Mouse (Mus musculus) midbrain, embryonic 12.5 days (tissue): ENCODE data around the gene Akap7. TPM values are rescaled to one million over a fixed set of nuclear protein-coding genes. Genes with fewer than 3 reads are reported as not detected.

Source experiments
- ATAC-seq: fragments of 200-750 bp; cut with Nextera tagmentation; 2 replicates; pipeline ENCODE4 v1.8.0; 2017; ENCODE audit warnings: low read depth, moderate TSS enrichment, moderate library complexity; ENCODE audit not compliant: low FRiP score
- H3K27ac ChIP-seq: fragments of 300-500 bp; sonication (generic); replicated peaks from 2 replicates; pipeline ENCODE4 v1.5.1; 2016; ENCODE audit warnings: mild to moderate bottlenecking
- H3K27me3 ChIP-seq: fragments of 300-500 bp; sonication (generic); 2 replicates; pipeline ENCODE4 v1.6.1; 2016; ENCODE audit warnings: mild to moderate bottlenecking
- H3K36me3 ChIP-seq: fragments of 300-500 bp; sonication (generic); 2 replicates; pipeline ENCODE4 v1.6.1; 2016
- H3K4me1 ChIP-seq: fragments of 300-500 bp; sonication (generic); 2 replicates; pipeline ENCODE4 v1.6.1; 2016
- H3K4me2 ChIP-seq: fragments of 300-500 bp; sonication (generic); replicated peaks from 2 replicates; pipeline ENCODE4 v1.6.1; 2016; ENCODE audit warnings: mild to moderate bottlenecking, moderate library complexity
- H3K4me3 ChIP-seq: fragments of 300-500 bp; sonication (generic); 2 replicates; pipeline ENCODE4 v1.5.1; 2016; ENCODE audit warnings: mild to moderate bottlenecking
- H3K9ac ChIP-seq: fragments of 300-500 bp; sonication (generic); replicated peaks from 2 replicates; pipeline ENCODE4 v1.6.1; 2016; ENCODE audit warnings: mild to moderate bottlenecking, moderate library complexity
- H3K9me3 ChIP-seq: fragments of 300-500 bp; sonication (generic); 2 replicates; pipeline ENCODE4 v1.6.1; 2016; ENCODE audit warnings: mild to moderate bottlenecking
- WGBS: fragments of 180-500 bp; shearing (Covaris S2); methylation state at CpG from one replicate; pipeline ENCODE4 v1.1.7; 2016; 5-methylcytosine and 5-hydroxymethylcytosine counted together
- polyA plus RNA-seq: library from polyadenylated mRNA; unstranded; fragments of >200 nt; fragmentation: Nextera tagmentation; extraction: Ambion mirVana; gene quantifications from 2 replicates; pipeline ENCODE4 v1.2.1, GENCODE M21; 2016

The Akap7 gene
- polyA plus RNA-seq: 22.0 and 23.0 TPM in 2 replicates

DNA sequence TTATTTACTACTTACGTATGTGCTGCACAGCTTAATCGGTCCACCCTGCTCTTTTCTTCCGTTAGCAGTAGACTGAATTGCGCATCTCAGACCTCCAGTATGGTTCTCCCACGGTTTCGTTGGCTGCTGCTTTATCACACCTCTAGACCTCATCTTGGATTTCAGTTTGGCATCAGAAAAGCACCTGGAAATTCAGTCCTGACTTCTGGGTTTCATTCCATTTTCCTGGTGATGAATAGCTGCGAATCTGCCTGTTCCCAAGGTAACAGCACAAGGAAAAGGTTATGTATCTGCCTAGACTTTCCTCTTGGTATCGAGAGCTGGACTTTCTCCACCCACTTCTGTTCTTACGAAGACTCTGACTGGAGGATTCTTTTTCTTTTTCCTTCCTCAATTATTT lies at the start of gene Akap7:
Gene Akap7, minus strand, starts transcription at position 101 of the 400 bp plus-strand sequence.
- ATAC-seq: no peak
- H3K27ac ChIP-seq: no peak within 1 kb of the TSS

DNA sequence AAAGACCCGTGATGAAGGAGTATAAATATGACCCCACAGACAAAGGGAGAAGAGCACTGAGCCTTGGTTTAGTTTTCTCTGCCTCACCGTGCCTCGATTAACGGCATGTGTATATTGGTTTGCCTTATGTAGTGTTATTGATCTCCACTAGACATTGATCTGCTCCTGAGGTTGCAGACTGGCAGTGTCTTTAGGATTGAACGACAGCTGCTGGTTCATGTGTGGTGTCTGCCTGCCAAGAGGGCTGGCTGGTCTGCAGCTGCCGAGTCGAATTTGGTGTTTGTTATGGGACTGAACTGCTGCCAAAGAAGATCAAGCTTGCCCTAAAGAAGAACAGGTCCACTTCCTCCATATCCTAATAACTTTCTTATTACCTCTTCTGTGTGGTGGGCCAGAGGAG lies 46.7 kb upstream of the Akap7 start:
- no peak overlapping the region for H3K4me2 ChIP-seq
- H3K27ac ChIP-seq: no peak overlapping the region
- 93% methylated on average over 7 of the region's 7 CpGs for WGBS
- no peak overlapping the region for H3K4me3 ChIP-seq
- no peaks in the 10 kb centered on the region for H3K9me3 ChIP-seq
- no peaks in the 10 kb centered on the region for H3K4me1 ChIP-seq
- no peak overlapping the region for H3K9ac ChIP-seq
- no peak for ATAC-seq
- no peaks in the 10 kb centered on the region for H3K36me3 ChIP-seq
- no peaks in the 10 kb centered on the region for H3K27me3 ChIP-seq

More for the DNA sequence above, at the start of gene Akap7:
- H3K4me1 ChIP-seq: peaks cover 7% of the 10 kb centered on the region; the same call in 1 of the 2 replicates
- WGBS: 93% methylated on average over 9 of the region's 9 CpGs
- H3K4me3 ChIP-seq: no peak within 1 kb of the TSS
- H3K36me3 ChIP-seq: no peaks in the 10 kb centered on the region
- no peaks in the 10 kb centered on the region for H3K27me3 ChIP-seq
- H3K9ac ChIP-seq: no peak within 1 kb of the TSS
- H3K4me2 ChIP-seq: no peak within 1 kb of the TSS
- H3K9me3 ChIP-seq: no peaks in the 10 kb centered on the region

DNA sequence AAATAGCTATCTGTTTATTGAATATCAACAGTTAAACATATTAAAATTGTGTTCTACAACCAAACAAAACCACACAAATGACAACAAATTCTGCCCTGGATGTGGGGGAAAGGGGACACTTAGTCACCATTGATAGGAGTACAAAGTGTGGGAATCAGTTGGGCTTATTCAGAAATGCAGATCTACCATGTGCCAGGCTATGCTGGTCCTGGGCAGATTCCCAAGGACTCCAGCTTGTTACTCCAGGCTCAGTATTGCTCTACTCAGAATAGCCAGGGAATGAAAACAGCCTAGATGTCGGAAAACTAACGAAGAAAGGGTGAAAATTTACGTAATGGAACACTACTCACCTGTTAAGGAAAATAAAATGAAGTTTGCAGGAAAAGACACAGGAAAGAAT lies 46.3 kb upstream of the Akap7 start:
- Histone ChIP-seq H3K4me3 (no peak overlapping the region), H3K9ac (no peak overlapping the region), H3K4me2 (no peak overlapping the region), H3K9me3 (no peaks in the 10 kb centered on the region), H3K27me3 (no peaks in the 10 kb centered on the region), H3K4me1 (no peaks in the 10 kb centered on the region), H3K36me3 (no peaks in the 10 kb centered on the region), H3K27ac (no peak overlapping the region)
- WGBS: 91% methylated on average over 3 of the region's 3 CpGs
- no peak for ATAC-seq

DNA sequence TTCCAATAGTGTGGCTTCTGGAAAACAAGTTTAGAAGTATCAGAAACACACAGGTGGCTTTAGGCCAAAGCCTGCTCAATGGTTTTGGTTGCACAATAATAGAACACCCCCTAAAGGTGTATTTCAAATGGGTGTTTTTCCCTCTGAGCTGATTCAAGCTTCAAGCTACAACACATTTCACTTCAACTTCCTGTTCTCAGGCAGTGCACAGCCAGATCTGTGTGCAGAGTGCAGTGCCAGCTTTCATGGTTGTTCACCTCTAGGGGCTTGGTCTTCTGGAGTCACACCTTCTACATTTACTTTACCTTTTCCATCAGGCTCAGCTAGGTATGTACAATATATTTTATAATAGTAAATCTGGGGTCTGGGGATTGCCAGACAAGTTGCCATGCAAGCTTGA lies 35.1 kb upstream of the Akap7 start:
- H3K36me3 ChIP-seq: no peaks in the 10 kb centered on the region
- H3K4me1 ChIP-seq: no peaks in the 10 kb centered on the region
- no peak for ATAC-seq
- no peaks in the 10 kb centered on the region for H3K9me3 ChIP-seq
- no peak overlapping the region for H3K4me3 ChIP-seq
- no peak overlapping the region for H3K9ac ChIP-seq
- no peak overlapping the region for H3K4me2 ChIP-seq
- no peaks in the 10 kb centered on the region for H3K27me3 ChIP-seq
- no peak overlapping the region for H3K27ac ChIP-seq

DNA sequence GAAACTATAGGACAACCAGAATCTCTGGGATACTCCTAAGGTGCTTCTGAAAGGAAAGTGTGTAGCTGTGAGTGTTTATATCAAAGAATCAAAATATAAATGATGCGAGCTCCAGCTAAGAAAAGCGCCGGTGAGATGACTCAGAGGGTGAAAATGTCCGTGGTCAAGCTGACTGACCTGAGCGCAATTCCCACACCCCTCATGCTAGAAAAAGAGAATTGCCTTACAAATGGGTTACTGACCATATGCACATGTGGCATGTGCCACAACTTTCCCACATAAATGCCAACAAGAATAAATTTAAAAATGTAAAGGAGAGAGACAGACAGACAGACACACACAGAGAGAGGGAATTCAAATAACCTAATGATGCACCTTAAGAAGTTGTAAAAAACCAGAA lies 33.0 kb upstream of the Akap7 start:
- Histone ChIP-seq H3K4me1 (no peaks in the 10 kb centered on the region), H3K27me3 (no peaks in the 10 kb centered on the region), H3K27ac (no peak overlapping the region), H3K4me2 (no peak overlapping the region), H3K9me3 (no peaks in the 10 kb centered on the region), H3K36me3 (no peaks in the 10 kb centered on the region), H3K9ac (no peak overlapping the region), H3K4me3 (no peak overlapping the region)
- ATAC-seq: no peak
- WGBS: 96% methylated on average over 5 of the region's 5 CpGs

DNA sequence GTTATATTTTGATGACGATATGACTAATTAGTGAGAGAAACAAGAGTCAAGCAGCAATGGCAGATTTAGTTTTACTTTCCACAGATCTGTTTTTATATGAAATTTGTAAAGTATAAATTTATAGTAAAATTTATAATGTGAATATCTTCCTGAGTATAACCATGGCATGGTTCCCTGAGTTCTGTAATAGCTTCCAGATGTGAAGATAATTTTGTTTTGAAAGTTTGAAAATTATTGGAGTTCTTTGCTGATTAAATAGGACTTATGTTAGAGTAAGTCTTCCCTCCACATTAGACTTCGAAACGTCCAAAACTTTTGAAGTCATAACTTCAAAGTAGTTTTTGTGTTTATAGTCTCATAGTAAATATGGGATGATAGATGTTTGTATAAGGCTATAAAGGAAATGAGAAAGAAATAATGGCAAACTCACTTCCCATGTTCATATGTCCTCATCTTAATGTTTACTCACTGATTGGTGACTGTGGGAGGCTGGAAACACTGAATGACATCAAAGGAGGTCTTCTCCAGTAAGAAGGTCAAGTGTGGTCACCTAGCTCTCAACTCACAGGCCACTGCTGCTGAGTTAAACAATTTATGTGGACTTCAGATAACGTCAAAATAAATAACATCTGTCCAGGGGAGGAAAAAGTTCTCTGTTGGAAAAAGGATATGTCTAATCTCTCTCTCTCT lies 25.9 kb upstream of the Akap7 start:
- Histone ChIP-seq H3K36me3 (no peaks in the 10 kb centered on the region), H3K9me3 (no peaks in the 10 kb centered on the region), H3K9ac (no peak overlapping the region), H3K27me3 (no peaks in the 10 kb centered on the region), H3K4me3 (no peak overlapping the region), H3K4me1 (no peaks in the 10 kb centered on the region), H3K4me2 (no peak overlapping the region), H3K27ac (no peak overlapping the region)
- no peak for ATAC-seq
- WGBS: 76% methylated on average over 4 of the region's 4 CpGs

DNA sequence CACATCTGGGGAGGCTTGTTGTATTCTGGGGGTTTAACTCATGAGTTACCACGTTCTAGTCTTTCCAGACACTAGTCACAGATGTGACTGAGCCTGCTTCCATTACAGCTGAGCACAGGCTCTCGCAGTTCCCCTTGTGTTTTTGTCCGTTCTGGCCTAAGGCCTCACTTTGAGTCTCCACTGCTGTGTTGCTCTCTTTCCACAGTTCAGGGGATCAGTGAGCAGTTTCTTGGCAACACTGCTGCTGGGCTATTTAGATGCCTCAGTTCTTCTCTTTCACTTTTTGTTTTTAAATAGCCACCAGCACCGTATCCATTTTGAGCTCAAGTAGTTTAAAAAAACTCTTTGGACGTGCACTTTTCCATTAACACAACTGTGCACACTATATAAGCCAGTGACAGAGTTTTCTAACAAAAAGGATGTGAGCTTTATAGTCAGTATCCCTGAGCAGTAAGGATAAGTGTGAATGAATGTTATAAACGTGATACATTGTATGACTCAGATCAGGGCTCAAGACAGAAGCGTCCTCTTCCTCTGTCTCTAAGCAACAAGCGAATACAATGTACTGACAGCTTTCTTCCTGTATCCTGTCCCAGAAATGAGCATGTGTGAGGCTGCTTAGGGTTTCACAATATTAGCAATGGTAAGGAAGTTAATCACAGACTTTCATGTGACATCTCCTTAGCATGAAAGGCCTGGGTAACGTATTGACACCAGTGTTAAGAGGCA lies 23.8 kb upstream of the Akap7 start:
- 64% methylated on average over 9 of the region's 9 CpGs for WGBS
- Histone ChIP-seq H3K36me3 (no peaks in the 10 kb centered on the region), H3K4me1 (no peaks in the 10 kb centered on the region), H3K9ac (no peak overlapping the region), H3K4me2 (no peak overlapping the region), H3K4me3 (no peak overlapping the region), H3K27ac (0 out of 2 replicates have a peak overlapping the region, but pooled peaks have one; percentile 5), H3K9me3 (no peaks in the 10 kb centered on the region), H3K27me3 (no peaks in the 10 kb centered on the region)
- no peak for ATAC-seq

DNA sequence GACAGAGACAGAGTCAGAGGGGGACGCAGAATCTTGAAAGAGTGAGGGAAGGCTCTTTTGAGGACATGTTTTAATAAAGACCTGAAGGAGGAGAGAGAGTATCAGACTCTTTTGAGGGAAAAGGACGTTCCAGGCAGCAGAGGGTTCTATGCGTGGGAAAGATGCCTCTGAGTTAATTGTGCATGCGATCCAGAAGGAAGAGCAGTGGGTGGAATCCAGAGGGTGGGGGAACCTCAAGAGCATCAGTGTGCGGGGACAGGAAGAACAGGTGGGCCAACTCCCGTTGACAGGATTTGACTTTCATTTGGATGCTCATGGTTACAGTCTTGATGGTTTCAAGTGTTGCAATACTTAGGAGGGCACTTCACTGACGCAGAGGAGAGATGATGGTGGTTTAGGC lies 22.4 kb upstream of the Akap7 start:
- no peak overlapping the region for H3K9ac ChIP-seq
- no peaks in the 10 kb centered on the region for H3K4me1 ChIP-seq
- 94% methylated on average over 7 of the region's 7 CpGs for WGBS
- no peak overlapping the region for H3K4me2 ChIP-seq
- no peak overlapping the region for H3K27ac ChIP-seq
- ATAC-seq: no peak
- no peaks in the 10 kb centered on the region for H3K36me3 ChIP-seq
- no peak overlapping the region for H3K4me3 ChIP-seq
- H3K9me3 ChIP-seq: no peaks in the 10 kb centered on the region
- H3K27me3 ChIP-seq: no peaks in the 10 kb centered on the region

DNA sequence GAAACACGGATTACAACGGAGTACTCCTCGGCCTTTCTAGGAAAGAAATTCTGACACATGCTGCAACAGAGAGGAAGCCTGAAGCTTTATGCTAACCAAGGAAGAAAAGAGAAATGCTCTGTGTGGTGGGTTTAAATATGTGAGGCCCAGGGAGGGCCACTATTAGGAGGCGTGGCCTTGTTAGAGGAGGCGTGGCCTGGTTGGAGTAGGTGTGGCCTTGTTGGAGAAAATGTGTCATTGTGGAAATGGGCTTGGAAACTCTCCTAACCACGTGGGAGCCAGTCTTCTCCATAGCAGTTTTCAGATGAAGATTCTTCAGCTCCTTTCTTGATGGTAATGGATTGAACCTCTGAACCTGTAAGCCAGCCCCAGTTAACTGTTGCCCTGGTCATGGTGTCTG lies 19.8 kb upstream of the Akap7 start:
- no peaks in the 10 kb centered on the region for H3K4me1 ChIP-seq
- no peak for ATAC-seq
- no peaks in the 10 kb centered on the region for H3K9me3 ChIP-seq
- 83% methylated on average over 6 of the region's 6 CpGs for WGBS
- H3K27ac ChIP-seq: no peak overlapping the region
- H3K27me3 ChIP-seq: no peaks in the 10 kb centered on the region
- no peak overlapping the region for H3K9ac ChIP-seq
- H3K4me2 ChIP-seq: no peak overlapping the region
- no peaks in the 10 kb centered on the region for H3K36me3 ChIP-seq
- no peak overlapping the region for H3K4me3 ChIP-seq

DNA sequence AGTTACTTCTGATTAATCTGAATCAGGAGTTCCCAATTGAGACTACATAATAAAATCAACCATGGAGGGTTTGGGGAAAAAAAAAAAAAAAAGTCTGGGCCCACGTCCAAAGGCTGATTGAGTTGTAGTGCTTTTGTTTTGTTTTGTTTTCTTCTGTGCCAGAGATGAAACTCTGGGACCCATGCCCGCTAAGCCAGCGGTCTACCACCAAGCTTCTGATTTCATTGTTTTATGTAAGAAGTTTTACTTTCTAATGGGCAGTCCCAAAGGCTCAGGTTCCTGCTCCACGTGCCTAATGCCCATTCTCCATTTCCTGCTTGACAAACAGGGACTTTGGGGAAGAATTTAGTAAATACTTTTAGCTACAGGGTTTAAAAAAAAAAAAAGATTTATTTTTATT lies 18.0 kb upstream of the Akap7 start:
- WGBS: 65% methylated on average over 4 of the region's 4 CpGs
- ATAC-seq: no peak
- H3K27me3 ChIP-seq: no peaks in the 10 kb centered on the region
- H3K9me3 ChIP-seq: no peaks in the 10 kb centered on the region
- no peak overlapping the region for H3K9ac ChIP-seq
- H3K4me2 ChIP-seq: no peak overlapping the region
- H3K27ac ChIP-seq: no peak overlapping the region
- H3K36me3 ChIP-seq: no peaks in the 10 kb centered on the region
- no peak overlapping the region for H3K4me3 ChIP-seq
- no peaks in the 10 kb centered on the region for H3K4me1 ChIP-seq

DNA sequence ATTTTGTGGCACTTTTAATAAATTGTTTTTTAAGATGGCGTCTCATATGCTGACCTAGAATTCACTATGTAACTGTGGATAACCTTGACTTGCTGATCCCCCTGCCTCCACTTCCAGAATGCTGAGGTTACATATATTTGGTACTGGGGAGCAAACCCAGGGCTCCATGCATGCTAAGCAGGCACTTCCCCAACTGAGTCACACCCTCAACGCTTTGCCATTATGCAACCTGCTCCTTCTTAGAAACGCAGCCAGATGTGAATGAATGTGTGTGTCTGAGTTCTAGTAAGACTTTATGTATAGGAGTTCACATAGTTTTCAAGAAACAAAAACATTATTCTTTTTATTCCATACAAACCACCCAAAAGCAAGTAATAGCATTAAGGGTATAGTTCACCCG lies 13.5 kb upstream of the Akap7 start:
- Histone ChIP-seq H3K4me1 (no peaks in the 10 kb centered on the region), H3K27ac (no peak overlapping the region), H3K27me3 (no peaks in the 10 kb centered on the region), H3K36me3 (no peaks in the 10 kb centered on the region), H3K4me3 (no peak overlapping the region), H3K4me2 (no peak overlapping the region), H3K9ac (no peak overlapping the region), H3K9me3 (no peaks in the 10 kb centered on the region)
- WGBS: 87% methylated on average over 4 of the region's 4 CpGs
- no peak for ATAC-seq

DNA sequence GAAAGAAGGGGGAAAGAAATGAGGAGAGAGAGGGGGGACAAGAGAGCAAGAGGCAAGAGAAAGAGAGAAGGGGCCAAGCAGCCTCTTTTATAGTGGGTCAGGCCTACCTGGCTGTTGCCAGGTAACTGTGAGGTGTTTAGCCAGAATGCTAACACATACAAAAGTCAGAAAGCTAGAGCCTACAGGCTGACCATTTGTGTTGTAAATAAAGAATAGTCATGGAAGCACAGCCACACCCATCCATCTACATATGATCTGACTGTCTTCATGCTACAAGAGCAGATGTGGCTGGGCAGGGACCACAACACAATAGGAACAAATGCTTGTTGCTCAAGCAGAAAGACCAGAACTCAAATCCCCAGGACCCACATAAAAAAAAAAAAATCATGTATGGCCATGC lies 11.9 kb upstream of the Akap7 start:
- Histone ChIP-seq H3K9ac (no peak overlapping the region), H3K27me3 (no peaks in the 10 kb centered on the region), H3K36me3 (no peaks in the 10 kb centered on the region), H3K4me1 (no peaks in the 10 kb centered on the region), H3K4me2 (no peak overlapping the region), H3K27ac (no peak overlapping the region), H3K4me3 (no peak overlapping the region), H3K9me3 (no peaks in the 10 kb centered on the region)
- no peak for ATAC-seq
